Mouse (Mus musculus) embryonic facial prominence, embryonic 14.5 days (tissue): ENCODE measurements around the gene 1700037H04Rik. TPM values are rescaled to one million over a fixed set of nuclear protein-coding genes. Genes with fewer than 3 reads are reported as not detected.

Source experiments
- ATAC-seq: fragments of 200-750 bp; cut with Nextera tagmentation; 2 replicates; pipeline ENCODE4 v1.8.0; 2017; ENCODE audit warnings: low read depth, moderate number of reproducible peaks, moderate TSS enrichment
- DNase-seq: peaks from one replicate; pipeline ENCODE4 v3.0.0-alpha.2; 2015; ENCODE audit warnings: low spot score
- H3K27ac ChIP-seq: fragments of 300-500 bp; sonication (generic); replicated peaks from 2 replicates; pipeline ENCODE4 v1.5.1; 2014; ENCODE audit warnings: low read depth, mild to moderate bottlenecking, low read length, moderate library complexity
- H3K27me3 ChIP-seq: fragments of 300-500 bp; sonication (generic); replicated peaks from 2 replicates; pipeline ENCODE4 v1.6.1; 2014; ENCODE audit warnings: low read length; ENCODE audit not compliant: control insufficient read depth, insufficient read depth
- H3K36me3 ChIP-seq: fragments of 300-500 bp; sonication (generic); 2 replicates; pipeline ENCODE4 v1.6.1; 2014; ENCODE audit warnings: low read length, mixed read lengths; ENCODE audit not compliant: control insufficient read depth, insufficient read depth
- H3K4me1 ChIP-seq: fragments of 300-500 bp; sonication (generic); 2 replicates; pipeline ENCODE4 v1.6.1; 2014; ENCODE audit warnings: antibody characterized with exemption, low read length; ENCODE audit not compliant: control insufficient read depth, insufficient read depth
- H3K4me2 ChIP-seq: fragments of 300-500 bp; sonication (generic); 2 replicates; pipeline ENCODE4 v1.6.1; 2014; ENCODE audit warnings: low read depth, mild to moderate bottlenecking, low read length, moderate library complexity, mixed read lengths
- H3K4me3 ChIP-seq: fragments of 300-500 bp; sonication (generic); 2 replicates; pipeline ENCODE4 v1.5.1; 2014; ENCODE audit warnings: low read depth, mild to moderate bottlenecking, low read length
- H3K9ac ChIP-seq: fragments of 300-500 bp; sonication (generic); 2 replicates; pipeline ENCODE4 v1.6.1; 2014; ENCODE audit warnings: low read depth, mild to moderate bottlenecking, low read length, moderate library complexity, mixed read lengths
- H3K9me3 ChIP-seq: fragments of 300-500 bp; sonication (generic); 2 replicates; pipeline ENCODE4 v1.6.1; 2016; ENCODE audit warnings: low read length; ENCODE audit not compliant: control insufficient read depth
- WGBS: fragments of 180-500 bp; shearing (Covaris S2); extraction: QIAGEN DNeasy Blood & Tissue Kit; methylation state at CpG from one replicate; pipeline ENCODE4 v1.1.7; 2014; 5-methylcytosine and 5-hydroxymethylcytosine counted together
- polyA plus RNA-seq: library from polyadenylated mRNA; unstranded; fragments of >200 nt; fragmentation: Nextera tagmentation; extraction: Ambion mirVana; gene quantifications from 2 replicates; pipeline ENCODE4 v1.2.1, GENCODE M21; 2014

1700037H04Rik gene
- polyA plus RNA-seq, 1 experiment from 2014 or later: 69.4 TPM

- 0% methylated on average over 14 of the region's 18 CpGs for WGBS
- peak; percentile 28 for ATAC-seq
- Histone ChIP-seq H3K27ac (peak overlapping the region; percentile 40), H3K36me3 (peaks cover 15% of the 10 kb centered on the region; the same call in 1 of the 2 replicates), H3K27me3 (no peaks in the 10 kb centered on the region), H3K4me2 (peak overlapping the region; percentile 94), H3K4me3 (peak overlapping the region; percentile 53), H3K9ac (peak overlapping the region; percentile 66), H3K9me3 (no peaks in the 10 kb centered on the region), H3K4me1 (peaks cover 16% of the 10 kb centered on the region)
- DNase-seq: peak; percentile 45
Measured at GRCm38 (mm10) chr2:131159491-131159910, 380 bp downstream of the 1700037H04Rik start.

GRCm38 (mm10) chr2:131156987-131157386, 2.9 kb downstream of the 1700037H04Rik start:
- peaks cover 22% of the 10 kb centered on the region for H3K36me3 ChIP-seq
- WGBS: 94% methylated on average over 7 of the region's 7 CpGs
- H3K4me2 ChIP-seq: no peak overlapping the region
- ATAC-seq (no peak), DNase-seq (no peak)
- no peak overlapping the region for H3K27ac ChIP-seq
- H3K4me3 ChIP-seq: no peak overlapping the region
- H3K4me1 ChIP-seq: peaks cover 13% of the 10 kb centered on the region
- H3K9me3 ChIP-seq: no peaks in the 10 kb centered on the region
- H3K9ac ChIP-seq: no peak overlapping the region
- H3K27me3 ChIP-seq: no peaks in the 10 kb centered on the region

- Histone ChIP-seq H3K36me3 (peaks cover 30% of the 10 kb centered on the region), H3K4me1 (peaks cover 7% of the 10 kb centered on the region; the same call in 1 of the 2 replicates), H3K4me3 (no peak overlapping the region), H3K9me3 (no peaks in the 10 kb centered on the region), H3K4me2 (no peak overlapping the region), H3K9ac (no peak overlapping the region), H3K27me3 (no peaks in the 10 kb centered on the region), H3K27ac (no peak overlapping the region)
- ATAC-seq (no peak), DNase-seq (no peak)
- WGBS: 92% methylated on average over 4 of the region's 4 CpGs
Measured at GRCm38 (mm10) chr2:131154036-131154435, 5.8 kb downstream of the 1700037H04Rik start.

GRCm38 (mm10) chr2:131152166-131152730, 7.6 kb downstream of the 1700037H04Rik start:
- H3K4me3 ChIP-seq: no peak overlapping the region
- peaks cover 44% of the 10 kb centered on the region for H3K36me3 ChIP-seq
- H3K9ac ChIP-seq: no peak overlapping the region
- no peaks in the 10 kb centered on the region for H3K4me1 ChIP-seq
- H3K27ac ChIP-seq: no peak overlapping the region
- H3K27me3 ChIP-seq: no peaks in the 10 kb centered on the region
- no peak overlapping the region for H3K4me2 ChIP-seq
- WGBS: 94% methylated on average over 7 of the region's 7 CpGs
- DNase-seq (no peak), ATAC-seq (no peak)
- H3K9me3 ChIP-seq: no peaks in the 10 kb centered on the region

- 94% methylated on average over 3 of the region's 3 CpGs for WGBS
- no peak for DNase-seq
- ATAC-seq: no peak
Measured at GRCm38 (mm10) chr2:131149254-131149578, 10.7 kb downstream of the 1700037H04Rik start.

GRCm38 (mm10) chr2:131148353-131149253, 11.3 kb downstream of the 1700037H04Rik start:
- 91% methylated on average over 8 of the region's 8 CpGs for WGBS
- Histone ChIP-seq H3K27ac (no peak overlapping the region), H3K4me3 (no peak overlapping the region), H3K4me2 (no peak overlapping the region), H3K27me3 (no peaks in the 10 kb centered on the region), H3K9me3 (no peaks in the 10 kb centered on the region), H3K36me3 (peaks cover 63% of the 10 kb centered on the region), H3K9ac (no peak overlapping the region), H3K4me1 (no peaks in the 10 kb centered on the region)
- ATAC-seq (no peak), DNase-seq (no peak)

More at GRCm38 (mm10) chr2:131149254-131149578, 10.7 kb downstream of the 1700037H04Rik start:
- no peak overlapping the region for H3K4me3 ChIP-seq
- no peaks in the 10 kb centered on the region for H3K9me3 ChIP-seq
- H3K4me1 ChIP-seq: no peaks in the 10 kb centered on the region
- H3K9ac ChIP-seq: no peak overlapping the region
- H3K36me3 ChIP-seq: peaks cover 57% of the 10 kb centered on the region
- no peaks in the 10 kb centered on the region for H3K27me3 ChIP-seq
- no peak overlapping the region for H3K4me2 ChIP-seq
- H3K27ac ChIP-seq: no peak overlapping the region

- no peak for DNase-seq
- H3K36me3 ChIP-seq: peaks cover 70% of the 10 kb centered on the region
- 89% methylated on average over 8 of the region's 8 CpGs for WGBS
Measured at GRCm38 (mm10) chr2:131147043-131147365, 12.9 kb downstream of the 1700037H04Rik start.

GRCm38 (mm10) chr2:131146193-131147042, 13.5 kb downstream of the 1700037H04Rik start:
- Histone ChIP-seq H3K36me3 (peaks cover 73% of the 10 kb centered on the region), H3K4me1 (no peaks in the 10 kb centered on the region), H3K9ac (no peak overlapping the region), H3K4me3 (no peak overlapping the region), H3K4me2 (no peak overlapping the region), H3K27me3 (no peaks in the 10 kb centered on the region), H3K9me3 (no peaks in the 10 kb centered on the region), H3K27ac (no peak overlapping the region)
- 82% methylated on average over 10 of the region's 21 CpGs for WGBS
- ATAC-seq: no peak
- no peak for DNase-seq

More at GRCm38 (mm10) chr2:131147043-131147365, 12.9 kb downstream of the 1700037H04Rik start:
- Histone ChIP-seq H3K4me3 (no peak overlapping the region), H3K4me1 (no peaks in the 10 kb centered on the region), H3K27ac (no peak overlapping the region), H3K27me3 (no peaks in the 10 kb centered on the region), H3K9ac (no peak overlapping the region), H3K9me3 (no peaks in the 10 kb centered on the region), H3K4me2 (no peak overlapping the region)
- ATAC-seq: no peak
